Mouse (Mus musculus) CD8-positive naive resting alpha-beta T cell, adult 57 days (primary cell): ENCODE data around the gene Myh14. TPM values are rescaled to one million over a fixed set of nuclear protein-coding genes. Genes with fewer than 3 reads are reported as not detected.

Experiments
- total RNA-seq: library from RNA; stranded (reverse); gene quantifications from one replicate; pipeline ENCODE4 v1.2.4, GENCODE M21; 2023

Myh14 gene
- total RNA-seq, result not detected

GRCm38 (mm10) chr7:44670803-44671202 is at the start of gene Myh14:
Gene Myh14 (minus strand): TSS chr7:44670843.

GRCm38 (mm10) chr7:44708574-44708973 is 37.9 kb upstream of the Myh14 start, which contains the start of gene Izumo2:
Gene Izumo2 (plus strand): TSS chr7:44708742.

GRCm38 (mm10) chr7:44590402-44591347 is 80.0 kb downstream of the Myh14 start, which contains the start of gene Kcnc3:
Gene Kcnc3 (plus strand): TSS chr7:44590664.

GRCm38 (mm10) chr7:44572213-44572701 is 98.4 kb downstream of the Myh14 start, which contains the start of gene Napsa:
Gene Napsa (plus strand): TSS chr7:44572380.

Other genes starting within 250 kb of the Myh14 start
- not detected for gene Lrrc4b, start 241.8 kb downstream of the Myh14 start, total RNA-seq
- not detected for gene Aspdh, start 205.5 kb downstream of the Myh14 start, total RNA-seq
- 46.8 TPM for gene Josd2, start 202.9 kb downstream of the Myh14 start, total RNA-seq
- 96.1 TPM for gene Emc10, start 174.3 kb downstream of the Myh14 start, total RNA-seq
- gene Fam71e1, start 174.3 kb downstream of the Myh14 start, total RNA-seq, result 7.1 TPM
- gene Mybpc2, start 146.2 kb downstream of the Myh14 start, total RNA-seq, result 0.64 TPM
- gene Spib, start 138.8 kb downstream of the Myh14 start, total RNA-seq, result 27.7 TPM
- gene Pold1, start 122.0 kb downstream of the Myh14 start, total RNA-seq, result 57.8 TPM
- 263 TPM for gene Nr1h2, start 116.9 kb downstream of the Myh14 start, total RNA-seq
- 37.0 TPM for gene Napsa, start 98.5 kb downstream of the Myh14 start, total RNA-seq
- gene Kcnc3, start 80.2 kb downstream of the Myh14 start, total RNA-seq, result 3.1 TPM
- not detected for gene Izumo2, start 37.9 kb upstream of the Myh14 start, total RNA-seq
- 74.9 TPM for gene Vrk3, start 77.6 kb upstream of the Myh14 start, total RNA-seq
- 1.3 TPM for gene Zfp473, start 80.2 kb upstream of the Myh14 start, total RNA-seq
- 45.1 TPM for gene Nup62, start 145.2 kb upstream of the Myh14 start, total RNA-seq
- gene Il4i1, start 145.5 kb upstream of the Myh14 start, total RNA-seq, result 14.0 TPM
- gene Atf5, start 145.8 kb upstream of the Myh14 start, total RNA-seq, result 4.8 TPM
- gene Akt1s1, start 178.1 kb upstream of the Myh14 start, total RNA-seq, result 47.0 TPM
- gene Tbc1d17, start 178.2 kb upstream of the Myh14 start, total RNA-seq, result 80.3 TPM
- 46.8 TPM for gene Pnkp, start 186.3 kb upstream of the Myh14 start, total RNA-seq
- gene Ptov1, start 198.9 kb upstream of the Myh14 start, total RNA-seq, result 26.6 TPM
- gene Med25, start 221.9 kb upstream of the Myh14 start, total RNA-seq, result 62.0 TPM
- 23.6 TPM for gene Fuz, start 225.2 kb upstream of the Myh14 start, total RNA-seq